Mouse (Mus musculus) liver, embryonic 14.5 days (tissue): ENCODE results near the gene Rpap1.

Experiments
- CTCF ChIP-seq: IDR thresholded peaks from 2 replicates; pipeline ENCODE4 v1.5.1; 2016; ENCODE audit warnings: antibody characterized with exemption, low read depth, control low read depth
- EP300 ChIP-seq: IDR thresholded peaks from 2 replicates; pipeline ENCODE4 v1.6.1; 2016; ENCODE audit warnings: antibody characterized with exemption, low read depth

DNA sequence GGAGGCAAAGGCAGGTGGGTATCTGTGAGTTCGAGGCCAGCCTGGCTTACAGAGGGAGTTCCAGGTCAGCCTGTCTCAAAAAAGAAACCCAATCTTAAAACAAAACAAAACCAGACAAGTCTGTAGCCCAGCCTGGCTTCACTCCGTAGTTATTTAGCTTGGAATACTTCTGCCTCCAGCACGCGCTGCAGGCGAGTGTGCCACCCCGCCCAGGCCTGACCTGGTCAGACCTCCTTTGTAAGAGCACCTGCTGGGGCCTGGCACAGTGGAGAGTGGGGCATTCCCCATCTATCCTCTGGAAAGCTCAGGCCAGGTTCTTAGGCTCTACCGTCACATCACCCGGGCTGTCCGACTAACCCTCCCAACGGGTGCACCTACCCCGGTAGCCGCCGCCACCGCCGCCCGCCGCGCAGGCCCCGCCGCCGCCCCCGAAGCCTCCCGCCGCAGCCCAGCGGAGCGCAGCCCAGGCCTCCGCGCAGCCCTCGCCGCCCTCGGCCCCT lies 29.7 kb downstream of the Rpap1 start:
- TF ChIP-seq CTCF (no peak), EP300 (no peak)
